Mouse (Mus musculus) mesoderm, embryonic 11.5 days (tissue): Measurements from ENCODE around the gene Chrdl2.

ENCODE experiments used
- DNase-seq: peaks from one replicate; pipeline ENCODE4 v3.0.0-alpha.2; 2012; ENCODE audit warnings: low read depth, low spot score

Chrdl2 gene

GRCm38 (mm10) chr7:99982256-99983242 lies 23.4 kb upstream of the Chrdl2 start:
- no peak for DNase-seq

- peak; percentile 79 for DNase-seq
Observed at GRCm38 (mm10) chr7:99988725-99989124, 17.2 kb upstream of the Chrdl2 start.

DNA sequence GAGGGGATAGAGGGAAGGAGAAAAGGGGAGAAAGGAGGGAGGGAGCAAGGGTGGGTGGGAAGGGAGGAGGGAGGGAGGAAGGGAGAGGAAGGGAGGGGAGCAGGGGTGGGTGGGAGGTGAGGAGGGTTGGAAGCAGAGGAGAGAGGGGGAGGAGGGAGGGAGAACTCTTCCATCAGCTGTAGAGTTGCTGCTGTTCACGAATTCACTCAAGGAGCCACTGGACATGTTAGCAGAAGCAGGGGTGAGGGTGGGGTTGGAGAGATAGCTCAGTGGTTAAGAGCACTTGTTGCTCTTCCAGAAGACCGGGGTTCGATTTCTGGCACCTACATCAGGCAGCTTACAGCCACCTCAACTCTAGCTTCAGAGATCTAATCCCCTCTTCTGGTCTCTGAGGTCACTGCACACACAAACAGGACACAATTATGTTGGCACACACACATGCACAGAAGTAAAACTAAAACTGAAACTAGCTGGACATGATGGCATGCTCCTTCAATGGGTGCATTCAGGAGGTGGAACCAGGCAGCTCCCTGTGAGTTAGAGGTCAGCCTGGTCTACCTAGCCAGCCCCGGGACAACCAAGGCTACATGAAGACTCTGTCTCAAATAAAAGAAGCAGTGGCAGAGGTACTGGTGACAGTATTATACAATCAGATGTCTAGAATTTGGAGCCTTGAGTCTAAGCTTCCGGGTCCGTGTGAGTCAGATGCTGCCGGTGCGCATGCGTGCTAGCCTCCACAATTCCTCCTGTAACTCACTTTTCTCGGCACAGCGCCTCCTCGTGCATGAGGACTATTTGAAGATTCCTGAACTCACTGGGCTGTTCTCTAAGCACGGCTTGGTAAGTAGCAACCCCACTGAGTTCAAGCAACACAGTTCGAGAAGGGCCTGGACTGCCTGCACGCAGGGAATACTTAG lies 15.9 kb upstream of the Chrdl2 start:
- no peak for DNase-seq

DNA sequence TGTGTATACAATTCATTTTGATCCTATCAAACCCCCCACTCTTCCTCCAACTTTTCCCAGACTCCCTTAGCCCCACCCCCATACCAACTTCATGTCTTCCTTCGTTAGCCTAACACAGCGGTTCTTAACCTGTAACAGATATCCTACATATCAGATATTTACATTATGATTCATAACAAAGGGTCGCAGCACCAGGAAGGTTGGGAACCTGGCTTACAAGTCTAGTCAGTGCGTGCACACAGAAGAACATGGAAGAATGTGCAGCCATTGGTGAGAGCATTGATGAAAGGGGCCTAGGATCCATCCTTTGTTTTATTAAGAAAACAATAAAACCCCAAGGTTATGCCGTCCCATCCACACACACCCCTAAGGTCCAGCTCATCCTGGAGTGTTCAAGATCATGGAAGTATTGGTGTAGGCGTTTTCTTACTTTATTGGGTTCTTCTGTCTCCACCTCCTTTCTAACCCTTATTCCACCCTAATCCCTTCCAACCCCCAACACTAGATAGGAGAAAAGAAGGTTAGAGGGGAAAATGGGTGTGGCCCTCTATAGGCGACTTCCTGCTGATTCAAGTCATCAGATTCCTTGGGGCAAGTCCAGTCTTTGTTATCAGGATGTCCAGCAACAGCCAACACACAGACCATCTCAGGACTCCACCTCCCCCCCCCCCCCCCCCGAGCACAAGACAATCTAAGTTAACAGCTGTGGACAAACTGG lies 14.8 kb upstream of the Chrdl2 start:
- no peak for DNase-seq

DNA sequence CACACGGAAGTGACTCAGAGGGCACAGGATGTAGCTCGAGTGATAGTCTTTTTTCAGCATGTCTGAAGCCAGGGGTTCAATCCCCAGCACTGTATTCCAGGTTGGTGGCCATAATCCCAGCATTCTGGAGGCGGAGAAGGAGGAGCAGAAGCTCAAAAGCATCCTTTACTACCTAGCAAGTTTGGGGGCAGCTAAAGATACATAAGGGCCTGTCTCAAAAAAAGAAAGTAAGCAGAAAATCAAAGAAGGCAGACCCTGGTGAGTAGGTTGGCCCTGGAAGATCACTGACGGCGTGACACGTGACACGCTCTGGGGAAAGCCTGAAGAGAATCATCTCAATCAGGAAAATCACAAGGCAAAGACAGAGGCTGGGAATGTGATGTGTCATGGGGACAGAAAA lies 12.8 kb upstream of the Chrdl2 start:
- no peak for DNase-seq

- DNase-seq: no peak
Observed at GRCm38 (mm10) chr7:99995186-99995585, 10.8 kb upstream of the Chrdl2 start.

- DNase-seq: no peak
Observed at GRCm38 (mm10) chr7:99998668-99999067, 7.3 kb upstream of the Chrdl2 start.

DNA sequence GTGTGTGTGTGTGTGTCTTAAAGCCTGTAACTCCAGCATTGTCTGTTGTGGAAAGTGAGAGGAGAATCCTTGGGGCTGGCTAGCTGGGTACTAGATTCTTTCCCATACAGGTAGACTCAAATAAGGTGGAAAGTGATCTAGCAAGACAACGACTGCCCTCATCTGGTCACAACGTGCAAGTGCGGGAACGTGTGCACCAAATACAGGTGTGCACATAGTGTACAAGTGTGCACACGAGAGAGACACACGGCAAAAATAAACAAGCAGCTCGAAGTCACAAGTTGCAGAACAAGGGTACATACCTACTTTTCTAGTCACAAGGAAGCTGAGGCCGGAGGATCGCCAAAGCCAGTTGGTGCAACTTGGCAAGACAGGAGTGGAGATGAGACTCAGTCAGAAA lies 2.2 kb upstream of the Chrdl2 start:
- DNase-seq: no peak

GRCm38 (mm10) chr7:100006411-100006810 lies 439 bp downstream of the Chrdl2 start:
- DNase-seq: no peak

DNA sequence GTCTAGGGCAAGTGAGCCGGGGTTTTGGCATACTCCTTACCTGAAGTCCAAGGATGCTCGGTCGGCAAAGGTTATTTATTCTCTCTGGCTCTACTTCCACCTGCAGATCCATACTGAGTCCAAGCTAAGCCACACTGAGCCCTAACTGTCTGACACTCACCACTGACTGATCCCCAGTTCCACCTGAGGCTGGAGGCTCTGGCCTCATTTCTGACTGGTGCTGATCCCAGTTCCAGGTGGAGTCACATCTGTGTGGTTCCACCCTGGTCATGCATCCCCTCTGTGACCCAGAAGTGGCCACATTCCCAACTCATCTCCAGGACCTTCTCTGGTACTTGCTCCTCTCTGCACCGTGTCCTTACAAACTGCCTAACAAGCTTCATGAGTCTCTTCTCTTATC lies 2.8 kb downstream of the Chrdl2 start:
- DNase-seq: no peak

- peak; percentile 85 for DNase-seq
Observed at GRCm38 (mm10) chr7:100009640-100010039, 3.7 kb downstream of the Chrdl2 start.

- DNase-seq: no peak
Observed at GRCm38 (mm10) chr7:100010711-100011110, 4.7 kb downstream of the Chrdl2 start.

GRCm38 (mm10) chr7:100012085-100012484 lies 6.1 kb downstream of the Chrdl2 start:
- no peak for DNase-seq

- no peak for DNase-seq
Observed at GRCm38 (mm10) chr7:100012515-100012914, 6.5 kb downstream of the Chrdl2 start.

DNA sequence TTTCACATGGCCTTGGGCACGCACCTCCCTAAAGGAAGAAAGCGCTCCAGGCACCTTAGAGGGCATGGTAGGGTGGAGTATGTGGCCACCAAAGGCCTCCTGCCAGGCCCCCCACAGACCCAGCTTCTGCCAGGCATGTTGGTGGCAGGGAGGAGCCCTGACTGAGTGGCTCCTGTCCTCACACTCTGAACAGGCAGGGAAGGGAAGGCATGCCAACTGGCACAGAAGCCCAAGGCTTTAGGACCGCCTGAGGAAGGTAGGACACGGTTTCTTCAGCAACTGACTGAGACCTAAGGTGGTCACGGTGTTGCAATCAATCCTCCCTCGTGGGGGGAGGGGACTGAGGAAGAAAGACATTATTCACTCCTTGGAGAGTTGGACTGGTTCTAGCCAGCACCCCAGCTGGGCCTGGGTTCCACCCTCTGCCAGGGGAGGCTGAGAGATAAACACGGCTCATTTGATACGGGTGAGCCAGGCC lies 8.2 kb downstream of the Chrdl2 start:
- DNase-seq: no peak

DNA sequence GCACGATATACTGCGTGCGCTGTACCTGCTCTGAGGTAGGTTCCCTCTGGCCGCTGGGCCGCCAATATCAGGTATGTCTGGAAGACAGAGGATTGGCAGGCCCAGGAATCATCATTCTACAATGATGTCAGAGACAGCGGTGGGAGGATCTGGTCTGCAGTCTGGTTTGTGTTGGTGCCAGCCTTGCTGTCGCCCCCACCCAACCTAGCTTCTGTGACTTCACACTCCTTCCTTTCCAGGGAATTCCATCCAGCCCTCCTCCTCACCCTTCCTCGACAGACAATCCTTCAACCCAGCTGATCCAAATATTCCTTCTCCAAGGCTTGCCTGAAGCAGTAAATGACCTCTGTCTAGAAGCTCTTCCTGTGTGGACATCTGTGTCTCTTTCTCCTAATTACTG lies 11.1 kb downstream of the Chrdl2 start:
- DNase-seq: no peak

- DNase-seq: no peak
Observed at GRCm38 (mm10) chr7:100027353-100027752, 21.4 kb downstream of the Chrdl2 start.

GRCm38 (mm10) chr7:100029307-100029706 lies 23.3 kb downstream of the Chrdl2 start:
- DNase-seq: peak; percentile 65

DNA sequence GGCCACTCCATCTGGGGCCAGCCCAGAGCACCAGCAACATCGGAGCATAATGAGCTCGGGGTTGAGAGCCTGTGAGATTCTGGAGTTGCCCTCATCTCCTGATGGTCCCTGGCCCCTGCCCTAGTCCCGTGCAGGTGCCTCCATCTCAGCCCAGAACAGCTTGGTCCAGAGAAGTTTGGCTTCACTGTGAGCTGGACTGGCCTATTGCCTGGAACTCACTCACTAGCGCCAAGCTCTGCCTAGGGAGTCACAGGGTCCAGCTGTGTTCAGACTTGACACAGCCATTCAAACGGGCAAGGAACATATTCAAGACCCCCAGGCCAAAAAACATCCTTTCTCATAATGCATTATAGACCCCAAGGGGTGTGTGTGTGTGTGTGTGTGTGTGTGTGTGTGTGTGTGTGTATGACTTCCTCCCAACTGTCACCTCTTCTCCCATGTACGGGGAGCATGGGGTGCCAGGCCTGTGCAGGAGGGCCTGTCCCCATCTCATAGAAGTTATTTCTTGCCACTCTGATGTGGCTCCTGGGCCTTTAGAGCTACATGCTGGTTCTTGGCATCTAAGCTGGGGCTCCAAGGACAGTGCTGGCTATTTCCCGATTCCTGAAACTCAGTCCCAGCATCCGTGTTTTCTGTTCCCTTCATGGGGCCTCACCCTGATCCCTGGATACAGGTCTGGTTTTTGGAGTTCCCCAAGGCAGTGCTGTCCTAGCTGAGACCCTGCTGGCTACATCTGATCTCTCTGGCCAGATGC lies 25.2 kb downstream of the Chrdl2 start:
- DNase-seq: no peak

DNA sequence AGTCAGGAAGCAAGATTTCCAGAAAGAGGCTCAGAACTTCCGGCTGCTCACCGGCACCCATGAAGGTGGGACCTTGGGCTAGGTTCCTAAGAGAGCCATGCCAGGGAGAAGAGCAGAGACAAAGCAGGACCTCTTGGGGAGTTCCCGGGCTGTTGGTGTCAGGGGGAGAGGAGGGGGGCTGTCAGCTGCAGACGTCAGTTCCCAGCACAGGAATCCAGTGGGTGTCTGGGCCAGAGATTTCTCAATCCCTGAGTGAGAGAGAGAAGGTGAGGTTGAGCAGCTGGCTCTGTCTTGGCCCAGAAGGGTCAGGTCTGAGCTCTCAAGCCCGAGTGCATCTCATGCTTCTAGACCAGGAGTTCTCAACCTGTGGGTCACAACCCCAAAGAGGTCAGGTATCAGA lies 27.7 kb downstream of the Chrdl2 start:
- no peak for DNase-seq
